Comparison of ENCODE assay signal across 28 mouse cellular contexts in the genomic region with DNA sequence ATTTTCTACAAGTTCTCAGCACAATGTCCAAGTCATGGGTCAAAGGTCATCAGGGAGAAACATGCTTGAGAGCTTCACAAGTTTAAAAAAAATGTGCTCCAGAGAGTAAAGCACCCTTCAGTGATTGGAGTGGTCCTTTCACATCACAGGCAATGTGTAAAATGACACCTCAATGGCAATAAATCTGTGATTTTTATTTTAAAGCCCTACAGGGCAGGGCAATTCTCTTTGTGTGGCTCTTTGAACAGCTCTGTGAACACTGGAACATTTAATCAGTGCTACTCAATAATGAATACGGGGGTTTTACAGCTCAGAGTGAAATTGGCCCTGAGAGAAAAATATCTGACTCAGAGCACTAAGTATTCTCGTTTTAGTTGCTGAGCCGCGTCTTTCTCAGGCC.
DNase-seq lines count a peak whose midpoint lies in the region; ATAC-seq and TF ChIP-seq lines count a peak whose summit lies in the region.
"Had no signal": no experiment of that assay in that cellular context is flagged by ENCODE, and none has a peak within 500 bp of the region (broad histone marks: within the 10 kb centered on the region; RNA-seq: fewer than 3 reads in every experiment).

No protein-coding gene starts in this region.

- TF ChIP-seq POLR2A in kidney, adult 2 months (IDR thresholded peaks at IDR 0.05; ENCODE audit: low read depth, low read length), result no peak

- ATAC-seq in lung, embryonic 14.5 days (ENCODE audit: insufficient read depth), result no peak
- ATAC-seq: forebrain, embryonic 16.5 days; inflammation-experienced regulatory T-cells, adult 6 months had no signal

- WGBS in kidney, adult 2 months, result 29% methylated on average over 4 of the region's 4 CpGs
- 57% methylated on average over 4 of the region's 4 CpGs for WGBS in lung, embryonic 14.5 days

- no peaks in the 10 kb centered on the region for H3K27me3 ChIP-seq in kidney, adult 2 months (replicated peaks; ENCODE audit: control insufficient read depth, insufficient read depth, low read length)
- H3K27me3 ChIP-seq in lung, embryonic 14.5 days (ENCODE audit: insufficient read depth, low read length), result no peaks in the 10 kb centered on the region
- H3K27me3 ChIP-seq: heart, embryonic 13.5 days; hindbrain, embryonic 15.5 days; lung, embryonic 15.5 days; megakaryocyte, embryonic 14.5 days had no signal

- DNase-seq in kidney, adult 2 months, result peak; percentile 10
- no peak for DNase-seq in kidney, postnatal 10 days
- DNase-seq in lung, embryonic 14.5 days, result peak; percentile 33
- no peak for DNase-seq in lung, postnatal 4 days
- DNase-seq in embryo, embryonic 10.5 days (ENCODE audit: low spot score), result peak; percentile 16
- DNase-seq in mesoderm, embryonic 11.5 days (ENCODE audit: low read depth, low spot score), result peak; percentile 19
- DNase-seq in layer of hippocampus, adult 11-12 months (ENCODE audit: low spot score), result no peak
- DNase-seq: adrenal gland, adult 8-10 months; cerebellum, adult 8-10 months; cerebellum, postnatal 25 days; heart, postnatal 10 days; kidney, adult 8-10 months; liver; midbrain, embryonic 14.5 days; right cerebral cortex, adult 18-20 months; right cerebral cortex, postnatal 4 days; thymus, adult 18-20 months; thymus, postnatal 25 days had no signal

- no peak overlapping the region for H3K4me2 ChIP-seq in lung, embryonic 14.5 days
- H3K4me2 ChIP-seq: heart, embryonic 13.5 days; hindbrain, embryonic 15.5 days; lung, embryonic 15.5 days had no signal

- H3K36me3 ChIP-seq in kidney, adult 2 months (ENCODE audit: control insufficient read depth, insufficient read depth, low read length), result no peaks in the 10 kb centered on the region
- no peaks in the 10 kb centered on the region for H3K36me3 ChIP-seq in lung, embryonic 14.5 days (ENCODE audit: insufficient read depth)
- H3K36me3 ChIP-seq: G1E; heart, embryonic 13.5 days; hindbrain, embryonic 15.5 days; lung, embryonic 15.5 days had no signal

- no peaks in the 10 kb centered on the region for H3K4me1 ChIP-seq in kidney, adult 2 months (ENCODE audit: control insufficient read depth, insufficient read depth, low read length)
- no peaks in the 10 kb centered on the region for H3K4me1 ChIP-seq in lung, embryonic 14.5 days (ENCODE audit: insufficient read depth)
- H3K4me1 ChIP-seq: heart, embryonic 13.5 days; hindbrain, embryonic 15.5 days; lung, embryonic 15.5 days; megakaryocyte, embryonic 14.5 days had no signal

- no peaks in the 10 kb centered on the region for H3K9me3 ChIP-seq in lung, embryonic 14.5 days (ENCODE audit: low read depth, low read length)
- H3K9me3 ChIP-seq: heart, embryonic 13.5 days; hindbrain, embryonic 15.5 days; lung, embryonic 15.5 days; megakaryocyte, embryonic 14.5 days had no signal

- no peak overlapping the region for H3K4me3 ChIP-seq in kidney, adult 2 months (ENCODE audit: insufficient read depth, low read depth, low read length)
- H3K4me3 ChIP-seq in lung, embryonic 14.5 days (ENCODE audit: low read depth, low read length), result no peak overlapping the region
- H3K4me3 ChIP-seq: erythroblast, embryonic 14.5 days; heart, embryonic 13.5 days; hindbrain, embryonic 15.5 days; lung, embryonic 15.5 days; megakaryocyte, embryonic 14.5 days had no signal

- no peak overlapping the region for H3K27ac ChIP-seq in kidney, adult 2 months (ENCODE audit: insufficient read depth, low read depth, low read length)
- H3K27ac ChIP-seq in lung, embryonic 14.5 days (ENCODE audit: low read depth), result no peak overlapping the region
- H3K27ac ChIP-seq: heart, embryonic 13.5 days; hindbrain, embryonic 15.5 days; liver, embryonic 14.5 days; lung, embryonic 15.5 days; stomach, postnatal 0 days had no signal

- no peak overlapping the region for H3K9ac ChIP-seq in lung, embryonic 14.5 days
- H3K9ac ChIP-seq: heart, embryonic 13.5 days; hindbrain, embryonic 15.5 days; liver, embryonic 14.5 days; lung, embryonic 15.5 days had no signal

- TF ChIP-seq CTCF in kidney, adult 2 months (conservative IDR thresholded peaks at IDR 0.05; ENCODE audit: insufficient read depth, insufficient read length, low read depth, low read length), result no peak
- TF ChIP-seq CTCF in lung, embryonic 14.5 days (IDR thresholded peaks at IDR 0.05; ENCODE audit: low read depth), result no peak

Comparison
In these comparisons a context has a peak if more than half of its experiments do, and no peak if none do; other contexts are left out.
1. DNase-seq: peak in kidney, adult 2 months (single experiment), lung, embryonic 14.5 days (single experiment), embryo, embryonic 10.5 days (single experiment) and mesoderm, embryonic 11.5 days (single experiment); none in kidney, postnatal 10 days (single experiment), lung, postnatal 4 days (0 of 2) and layer of hippocampus, adult 11-12 months (single experiment).